Mouse (Mus musculus): ENCODE results near the gene Rab3ip. TPM values are rescaled to one million over a fixed set of nuclear protein-coding genes. Genes with fewer than 3 reads are reported as not detected.

Gene Rab3ip
- 33.1 and 36.0 TPM in 2 replicates for polyA plus RNA-seq (2015; fragmentation: Nextera tagmentation; extraction: Ambion mirVana)

GRCm38 (mm10) chr10:116950009-116950769 is at the start of gene Rab3ip:
Rab3ip (minus strand) TSS chr10:116950769.
- peak within 1 kb of the TSS; percentile 88 for H3K27ac ChIP-seq (replicated peaks)
- H3K4me3 ChIP-seq (replicated peaks), result peak within 1 kb of the TSS; percentile 80
- H3K9me3 ChIP-seq (replicated peaks), result no peaks in the 10 kb centered on the region
- peak; percentile 89 for ATAC-seq (ENCODE audit: insufficient number of reproducible peaks, low FRiP score, low TSS enrichment, low read depth)
- H3K36me3 ChIP-seq, result no peaks in the 10 kb centered on the region
- WGBS, result under 1% methylated on average over 76 of the region's 103 CpGs
- H3K27me3 ChIP-seq, result no peaks in the 10 kb centered on the region
- peak within 1 kb of the TSS; percentile 76 for H3K4me2 ChIP-seq (replicated peaks)
- peak within 1 kb of the TSS; percentile 70 for H3K9ac ChIP-seq
- H3K4me1 ChIP-seq, result peaks cover 21% of the 10 kb centered on the region

GRCm38 (mm10) chr10:116998716-116999455 is 48.3 kb upstream of the Rab3ip start:
- no peak for ATAC-seq (ENCODE audit: insufficient number of reproducible peaks, low FRiP score, low TSS enrichment, low read depth)
- Histone ChIP-seq H3K27me3 (no peaks in the 10 kb centered on the region), H3K4me1 (no peaks in the 10 kb centered on the region)

GRCm38 (mm10) chr10:116996236-116996600 is 45.6 kb upstream of the Rab3ip start:
- H3K4me1 ChIP-seq, result no peaks in the 10 kb centered on the region
- WGBS, result 72% methylated on average over 6 of the region's 6 CpGs

More at GRCm38 (mm10) chr10:116998716-116999455, 48.3 kb upstream of the Rab3ip start:
- H3K27ac ChIP-seq (replicated peaks), result no peak overlapping the region
- no peak overlapping the region for H3K9ac ChIP-seq
- no peaks in the 10 kb centered on the region for H3K36me3 ChIP-seq
- 75% methylated on average over 17 of the region's 17 CpGs for WGBS
- no peak overlapping the region for H3K4me3 ChIP-seq (replicated peaks)
- no peaks in the 10 kb centered on the region for H3K9me3 ChIP-seq (replicated peaks)
- no peak overlapping the region for H3K4me2 ChIP-seq (replicated peaks)

GRCm38 (mm10) chr10:116995584-116996235 is 45.1 kb upstream of the Rab3ip start:
- 52% methylated on average over 6 of the region's 6 CpGs for WGBS
- ATAC-seq (ENCODE audit: insufficient number of reproducible peaks, low FRiP score, low TSS enrichment, low read depth), result no peak
- H3K4me3 ChIP-seq (replicated peaks), result no peak overlapping the region

More at GRCm38 (mm10) chr10:116996236-116996600, 45.6 kb upstream of the Rab3ip start:
- H3K9me3 ChIP-seq (replicated peaks), result no peaks in the 10 kb centered on the region
- no peak overlapping the region for H3K27ac ChIP-seq (replicated peaks)
- no peak overlapping the region for H3K4me3 ChIP-seq (replicated peaks)
- ATAC-seq (ENCODE audit: insufficient number of reproducible peaks, low FRiP score, low TSS enrichment, low read depth), result no peak
- H3K4me2 ChIP-seq (replicated peaks), result no peak overlapping the region
- no peaks in the 10 kb centered on the region for H3K36me3 ChIP-seq
- no peak overlapping the region for H3K9ac ChIP-seq
- H3K27me3 ChIP-seq, result no peaks in the 10 kb centered on the region

GRCm38 (mm10) chr10:116995162-116995561 is 44.6 kb upstream of the Rab3ip start:
- no peaks in the 10 kb centered on the region for H3K27me3 ChIP-seq
- no peak for ATAC-seq (ENCODE audit: insufficient number of reproducible peaks, low FRiP score, low TSS enrichment, low read depth)
- no peaks in the 10 kb centered on the region for H3K36me3 ChIP-seq
- no peak overlapping the region for H3K27ac ChIP-seq (replicated peaks)
- WGBS, result 64% methylated on average over 5 of the region's 5 CpGs
- no peak overlapping the region for H3K4me2 ChIP-seq (replicated peaks)
- H3K4me1 ChIP-seq, result no peaks in the 10 kb centered on the region
- no peaks in the 10 kb centered on the region for H3K9me3 ChIP-seq (replicated peaks)
- no peak overlapping the region for H3K4me3 ChIP-seq (replicated peaks)
- no peak overlapping the region for H3K9ac ChIP-seq

More at GRCm38 (mm10) chr10:116995584-116996235, 45.1 kb upstream of the Rab3ip start:
- Histone ChIP-seq H3K27me3 (no peaks in the 10 kb centered on the region), H3K9me3 (replicated peaks) (no peaks in the 10 kb centered on the region), H3K27ac (replicated peaks) (no peak overlapping the region), H3K4me2 (replicated peaks) (no peak overlapping the region), H3K9ac (no peak overlapping the region), H3K36me3 (no peaks in the 10 kb centered on the region), H3K4me1 (no peaks in the 10 kb centered on the region)

GRCm38 (mm10) chr10:116993971-116994370 is 43.4 kb upstream of the Rab3ip start:
- Histone ChIP-seq H3K9me3 (replicated peaks) (no peaks in the 10 kb centered on the region), H3K4me2 (replicated peaks) (no peak overlapping the region), H3K4me3 (replicated peaks) (no peak overlapping the region), H3K36me3 (no peaks in the 10 kb centered on the region), H3K27ac (replicated peaks) (no peak overlapping the region), H3K27me3 (no peaks in the 10 kb centered on the region), H3K4me1 (no peaks in the 10 kb centered on the region), H3K9ac (no peak overlapping the region)
- ATAC-seq (ENCODE audit: insufficient number of reproducible peaks, low FRiP score, low TSS enrichment, low read depth), result no peak
- 86% methylated on average over 8 of the region's 8 CpGs for WGBS

- Histone ChIP-seq H3K27ac (replicated peaks) (0 out of 2 replicates have a peak within 1 kb of the TSS, but pooled peaks have one; percentile 19), H3K4me3 (replicated peaks) (no peak within 1 kb of the TSS), H3K9ac (no peak within 1 kb of the TSS), H3K9me3 (replicated peaks) (no peaks in the 10 kb centered on the region), H3K36me3 (no peaks in the 10 kb centered on the region), H3K4me2 (replicated peaks) (0 out of 2 replicates have a peak within 1 kb of the TSS, but pooled peaks have one; percentile 2), H3K4me1 (no peaks in the 10 kb centered on the region), H3K27me3 (no peaks in the 10 kb centered on the region)
- 46% methylated on average over 21 of the region's 21 CpGs for WGBS
- ATAC-seq (ENCODE audit: insufficient number of reproducible peaks, low FRiP score, low TSS enrichment, low read depth), result 0 out of 2 replicates have a peak, but pooled peaks have one; percentile 47
Measured at GRCm38 (mm10) chr10:116986264-116987082, 35.9 kb upstream of the Rab3ip start, which contains the start of gene Best3. Best3 (plus strand) TSS chr10:116986314.

- 73% methylated on average over 12 of the region's 12 CpGs for WGBS
- Histone ChIP-seq H3K4me2 (replicated peaks) (no peak overlapping the region), H3K27ac (replicated peaks) (no peak overlapping the region), H3K9me3 (replicated peaks) (no peaks in the 10 kb centered on the region), H3K36me3 (no peaks in the 10 kb centered on the region), H3K27me3 (no peaks in the 10 kb centered on the region), H3K4me3 (replicated peaks) (no peak overlapping the region), H3K9ac (no peak overlapping the region), H3K4me1 (no peaks in the 10 kb centered on the region)
- ATAC-seq (ENCODE audit: insufficient number of reproducible peaks, low FRiP score, low TSS enrichment, low read depth), result no peak
Measured at GRCm38 (mm10) chr10:116984836-116985235, 34.3 kb upstream of the Rab3ip start.

- H3K27ac ChIP-seq (replicated peaks), result no peak overlapping the region
- no peaks in the 10 kb centered on the region for H3K4me1 ChIP-seq
- H3K27me3 ChIP-seq, result no peaks in the 10 kb centered on the region
- H3K4me3 ChIP-seq (replicated peaks), result no peak overlapping the region
- ATAC-seq (ENCODE audit: insufficient number of reproducible peaks, low FRiP score, low TSS enrichment, low read depth), result no peak
- 66% methylated on average over 4 of the region's 4 CpGs for WGBS
- H3K9ac ChIP-seq, result no peak overlapping the region
- no peak overlapping the region for H3K4me2 ChIP-seq (replicated peaks)
- H3K9me3 ChIP-seq (replicated peaks), result no peaks in the 10 kb centered on the region
- no peaks in the 10 kb centered on the region for H3K36me3 ChIP-seq
Measured at GRCm38 (mm10) chr10:116982526-116982925, 32.0 kb upstream of the Rab3ip start.

- Histone ChIP-seq H3K9ac (no peak overlapping the region), H3K9me3 (replicated peaks) (no peaks in the 10 kb centered on the region), H3K4me1 (no peaks in the 10 kb centered on the region), H3K36me3 (no peaks in the 10 kb centered on the region), H3K4me2 (replicated peaks) (no peak overlapping the region), H3K4me3 (replicated peaks) (no peak overlapping the region), H3K27me3 (no peaks in the 10 kb centered on the region), H3K27ac (replicated peaks) (no peak overlapping the region)
- 85% methylated on average over 3 of the region's 3 CpGs for WGBS
- no peak for ATAC-seq (ENCODE audit: insufficient number of reproducible peaks, low FRiP score, low TSS enrichment, low read depth)
Measured at GRCm38 (mm10) chr10:116980888-116981287, 30.3 kb upstream of the Rab3ip start.
